Mouse (Mus musculus) retina, postnatal 7 days (tissue): ENCODE results near the gene Eomes.

Experiments
- DNase-seq: peaks from one replicate; pipeline ENCODE4 v3.0.0-alpha.2; 2012; ENCODE audit warnings: low read depth, low spot score

Eomes gene

DNA sequence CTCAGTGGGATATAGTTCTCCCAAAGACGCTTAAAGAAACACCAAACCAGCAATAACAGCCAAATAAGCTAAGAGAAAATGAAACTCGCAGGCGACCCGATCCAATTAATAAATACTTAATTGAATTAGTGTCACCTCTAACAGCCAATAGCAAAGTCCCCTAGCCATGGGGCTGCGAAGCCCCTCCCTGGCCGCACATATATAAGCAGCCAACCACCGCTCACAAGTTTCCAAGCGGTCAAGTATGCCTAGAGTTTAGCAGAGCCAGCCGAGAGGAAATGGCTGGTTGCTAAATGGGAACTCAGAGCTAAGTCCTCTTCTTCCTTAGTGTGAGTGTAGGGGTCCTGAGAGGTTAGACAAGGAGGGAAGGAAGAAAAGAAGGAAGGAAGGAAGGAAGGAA is at the start of gene Eomes:
TSS of gene Eomes (plus strand) at position 252 of the 400 bp plus-strand sequence.
- no peak for DNase-seq

DNA sequence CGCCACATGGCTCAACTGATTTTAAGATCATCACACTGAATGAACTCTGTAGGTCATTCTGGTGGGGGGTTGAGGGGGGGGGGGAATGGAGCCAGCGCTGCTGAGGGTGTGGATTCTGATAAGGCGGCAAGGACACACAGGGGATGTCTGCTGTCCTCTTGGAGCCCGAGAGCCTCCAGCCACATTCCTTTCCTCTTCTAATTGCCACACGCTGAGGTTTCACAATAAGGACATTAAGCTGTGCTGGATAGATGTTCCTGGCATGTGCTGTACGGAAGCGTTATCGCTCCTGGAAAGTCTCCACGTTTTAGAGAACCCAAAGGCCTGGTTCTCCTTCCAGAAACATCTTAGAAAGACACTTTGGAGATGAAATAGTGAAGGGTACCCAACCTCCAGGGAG is 33.2 kb upstream of the Eomes start:
- no peak for DNase-seq

DNA sequence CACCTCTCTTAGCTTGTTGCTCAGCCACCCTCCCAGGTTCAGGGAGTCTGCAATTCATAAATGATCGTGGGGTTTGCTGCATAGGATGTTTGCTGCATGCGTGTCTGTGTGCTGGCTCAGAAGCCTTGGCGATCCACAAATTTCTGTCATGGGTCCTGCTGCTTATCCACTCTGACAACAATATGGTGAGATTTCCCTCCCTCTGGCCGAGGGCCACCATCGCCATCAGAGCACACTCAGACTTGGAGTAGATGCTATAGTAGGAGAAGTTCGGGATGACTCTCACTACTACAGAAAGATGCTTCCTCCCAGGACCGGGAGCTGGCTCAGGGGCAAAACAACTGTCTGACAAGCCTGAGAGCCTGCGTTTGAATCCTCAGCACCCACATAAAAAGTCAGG is 28.7 kb upstream of the Eomes start:
- no peak for DNase-seq

DNA sequence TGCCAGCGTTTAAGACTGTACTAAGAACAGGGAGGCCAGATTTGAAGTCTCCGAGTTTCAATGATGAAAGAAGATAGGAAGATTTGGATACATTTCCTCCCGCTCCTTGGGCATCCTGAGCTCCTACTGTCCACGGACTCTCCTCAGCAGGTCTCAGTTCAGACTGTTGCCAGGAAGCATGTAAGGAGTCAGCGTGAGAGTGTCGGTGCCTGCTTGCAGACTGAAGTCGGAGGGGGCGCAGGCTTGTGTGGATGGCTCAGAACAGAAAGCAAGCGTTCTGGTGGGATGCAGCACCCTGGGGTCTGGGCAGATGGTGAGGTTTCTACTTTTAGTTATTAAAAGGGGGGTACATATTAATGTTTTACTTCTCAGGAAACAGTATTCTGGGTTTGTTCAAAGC is 24.6 kb upstream of the Eomes start:
- no peak for DNase-seq

DNA sequence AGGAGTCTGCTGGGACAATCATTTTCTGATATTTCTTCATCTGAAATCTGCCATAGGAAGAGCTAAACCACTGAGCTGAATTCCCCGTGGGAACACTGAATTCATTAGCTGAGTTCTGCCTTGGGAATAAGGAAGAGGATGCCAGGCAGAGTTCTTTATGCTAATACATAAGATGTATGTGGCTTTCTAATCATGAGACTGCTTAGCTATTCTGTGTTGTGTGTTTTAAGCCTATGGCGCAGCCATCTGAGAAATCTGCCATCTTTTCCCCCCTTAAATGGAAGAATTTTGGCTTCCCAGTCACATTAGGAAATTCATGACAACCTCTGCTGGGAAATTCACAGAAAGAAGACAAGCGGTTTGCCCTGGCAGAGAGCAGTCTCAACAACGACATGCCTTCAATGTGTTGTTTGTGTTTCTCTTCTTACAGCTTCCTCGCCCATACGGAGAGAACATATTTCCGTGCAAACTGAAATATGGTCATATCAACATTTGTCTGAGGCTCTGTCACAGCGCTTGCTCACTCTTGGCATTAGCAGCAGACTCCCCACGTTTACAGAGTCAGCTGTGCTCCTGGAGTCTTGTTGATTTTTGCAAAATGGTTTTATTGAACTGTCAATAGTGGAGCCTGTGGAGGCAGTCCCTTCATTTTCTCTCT is 22.7 kb upstream of the Eomes start:
- DNase-seq, result no peak

DNA sequence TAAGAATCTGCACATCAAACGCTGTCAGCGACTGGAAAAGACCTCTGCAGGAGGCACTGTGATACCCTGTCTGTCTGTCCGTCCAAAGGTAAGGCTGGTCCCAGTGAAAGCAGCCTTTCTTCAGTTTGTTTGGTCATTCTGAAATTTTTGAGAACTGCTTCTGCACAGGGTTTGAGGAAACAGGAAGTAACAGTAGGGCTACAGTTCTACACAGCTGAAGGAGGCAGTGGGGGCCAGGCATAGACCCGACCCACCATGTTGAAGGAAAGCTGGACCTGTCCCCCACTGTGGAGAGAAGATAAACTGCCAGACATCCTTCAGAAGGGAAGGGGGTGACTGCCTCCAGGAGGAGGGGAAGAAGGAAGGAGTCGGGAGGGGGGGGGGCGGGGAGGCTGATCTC is 21.6 kb upstream of the Eomes start:
- no peak for DNase-seq

DNA sequence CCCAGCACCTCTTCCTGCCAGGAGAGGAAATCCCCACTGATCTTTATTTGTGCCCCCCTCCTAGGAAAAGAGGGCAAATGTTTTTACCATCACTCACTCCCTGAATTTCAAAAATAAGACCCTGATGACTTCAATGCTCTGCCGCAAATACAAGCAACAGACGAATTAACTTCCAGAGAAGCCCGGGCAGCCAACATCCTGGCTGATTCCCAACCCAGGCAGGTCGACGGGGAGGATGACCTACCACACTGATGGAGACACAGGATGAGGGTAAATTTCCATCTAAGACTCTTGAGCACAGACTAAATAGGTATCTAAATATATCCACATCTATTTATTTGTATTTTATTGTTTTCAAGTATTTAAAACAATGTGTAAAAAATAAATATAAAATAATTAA is 20.0 kb upstream of the Eomes start:
- DNase-seq, result no peak

DNA sequence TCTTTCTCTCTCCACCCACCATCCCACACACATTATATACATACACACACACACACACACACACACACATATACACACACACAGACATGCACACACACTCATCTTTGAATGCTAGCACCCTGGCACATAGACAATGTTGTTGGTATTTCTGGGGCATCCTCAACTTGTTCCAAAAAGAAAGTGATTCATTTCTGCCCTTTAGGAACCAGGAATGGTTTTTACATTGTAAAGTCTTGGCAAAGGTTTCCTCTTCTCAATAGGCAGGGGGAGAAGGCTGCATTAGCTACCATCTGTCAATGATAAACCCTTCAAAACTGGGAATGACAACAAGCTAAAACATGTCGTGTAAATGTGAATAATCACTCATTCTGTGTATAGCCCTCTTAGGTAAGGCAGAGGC is 14.0 kb upstream of the Eomes start:
- no peak for DNase-seq

DNA sequence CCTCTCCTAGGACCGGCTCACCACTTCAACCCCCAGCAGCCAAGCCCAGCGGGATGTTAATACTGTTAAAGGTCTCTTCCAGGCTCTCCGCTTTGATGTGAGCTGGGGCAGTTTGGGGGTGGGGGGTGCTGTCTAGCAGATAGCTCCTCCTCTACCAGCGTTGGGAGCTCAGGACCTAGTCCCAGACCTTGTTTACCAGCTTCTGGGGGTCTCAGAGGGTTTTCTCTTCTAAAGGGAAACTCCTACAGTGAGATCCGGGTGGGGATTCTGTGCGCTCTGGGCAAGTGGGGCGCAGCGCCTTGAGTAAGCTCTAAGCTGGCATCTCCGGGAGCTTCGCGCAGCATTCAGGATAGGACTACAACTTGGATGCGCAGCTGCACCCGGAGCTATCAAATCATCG is 9.7 kb upstream of the Eomes start:
- no peak for DNase-seq

DNA sequence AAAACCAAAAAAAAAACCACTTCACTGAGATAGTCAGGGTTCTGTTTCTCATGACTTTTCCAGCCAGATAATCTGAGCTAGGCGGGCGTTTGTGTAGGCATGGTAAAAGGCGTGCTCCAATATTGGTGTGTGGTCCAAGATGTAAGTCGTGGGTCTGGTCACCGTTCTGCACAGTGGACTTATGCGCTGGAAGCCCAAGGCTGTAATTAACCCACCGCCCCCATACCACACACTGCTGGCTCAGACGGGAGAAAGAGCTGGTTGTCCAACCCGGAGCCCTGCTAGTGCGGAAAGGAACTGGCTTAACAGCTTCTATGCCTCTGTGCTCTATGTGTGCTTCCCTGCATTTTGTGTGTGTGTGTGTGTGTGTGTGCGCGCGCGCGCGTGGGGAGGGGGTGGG is 8.7 kb upstream of the Eomes start:
- no peak for DNase-seq

DNA sequence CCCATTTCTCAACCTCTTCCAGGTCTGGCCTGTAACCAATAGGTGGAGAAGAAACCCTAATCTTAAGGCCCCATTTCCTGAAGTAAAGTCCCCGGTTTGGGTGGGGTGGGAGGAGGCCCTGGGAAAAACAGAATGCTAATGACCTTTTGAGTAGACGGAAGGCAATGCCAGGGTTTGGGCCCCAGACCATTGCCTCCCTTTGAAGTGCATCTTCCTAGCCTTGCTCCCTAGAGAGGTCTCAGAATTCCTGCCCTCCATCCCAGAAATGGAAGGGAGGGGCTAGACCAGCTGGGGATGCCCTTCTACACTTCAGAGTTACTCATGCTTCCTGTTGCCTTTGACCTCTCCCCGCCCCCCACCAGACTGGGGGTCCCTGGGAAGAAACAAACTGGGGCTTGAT is 6.7 kb upstream of the Eomes start:
- DNase-seq, result no peak

DNA sequence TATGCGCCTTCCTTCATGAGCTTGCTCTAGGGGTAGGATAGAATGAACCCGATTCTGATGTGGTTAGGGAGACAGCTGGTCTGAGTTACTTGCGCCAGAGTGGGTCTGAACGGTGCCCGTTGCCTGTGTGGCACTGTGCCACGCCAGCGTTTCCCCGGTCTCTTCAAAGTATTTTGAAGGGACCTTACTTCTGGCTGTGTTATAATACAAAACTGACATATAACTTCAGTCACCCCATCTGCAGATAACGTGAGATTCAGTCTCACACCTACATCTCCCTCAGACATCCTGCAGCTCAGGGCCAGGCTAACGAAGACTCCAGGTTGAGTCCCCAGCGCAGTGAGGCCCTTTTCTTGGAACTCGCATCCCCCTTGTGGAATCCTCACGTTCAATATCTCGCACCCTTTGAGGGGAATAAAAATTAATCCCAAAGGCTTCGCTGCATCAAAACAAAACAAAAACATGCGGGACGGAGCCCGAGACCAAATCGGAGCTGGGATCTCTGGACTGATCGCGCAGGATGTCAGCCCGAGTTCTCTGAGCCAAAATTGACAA is 1.7 kb upstream of the Eomes start:
- DNase-seq, result no peak

DNA sequence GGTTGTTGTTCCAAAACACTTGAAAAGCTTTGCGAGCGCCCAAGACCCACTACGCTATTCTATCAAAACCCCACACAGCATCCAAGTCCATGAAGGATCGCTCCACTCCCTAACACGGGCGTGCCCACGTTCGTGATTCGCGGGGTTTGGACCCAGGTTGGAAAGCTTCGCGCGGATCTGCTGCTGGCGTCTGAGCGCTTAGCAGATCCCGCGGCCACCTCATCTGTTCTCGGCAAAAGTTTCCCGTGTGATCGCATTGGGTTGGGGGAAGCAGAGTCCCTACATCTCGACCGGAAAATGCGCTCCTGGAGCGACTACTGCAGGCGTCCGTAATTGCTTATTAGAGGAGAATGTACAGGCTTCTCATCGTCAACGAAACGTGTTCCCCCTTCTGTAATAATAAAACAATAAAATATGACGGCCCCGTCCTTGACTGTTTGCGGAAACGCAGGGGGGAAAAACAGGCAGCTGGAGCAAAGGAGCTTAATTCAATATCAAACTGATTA is 1.2 kb upstream of the Eomes start:
- DNase-seq, result no peak

DNA sequence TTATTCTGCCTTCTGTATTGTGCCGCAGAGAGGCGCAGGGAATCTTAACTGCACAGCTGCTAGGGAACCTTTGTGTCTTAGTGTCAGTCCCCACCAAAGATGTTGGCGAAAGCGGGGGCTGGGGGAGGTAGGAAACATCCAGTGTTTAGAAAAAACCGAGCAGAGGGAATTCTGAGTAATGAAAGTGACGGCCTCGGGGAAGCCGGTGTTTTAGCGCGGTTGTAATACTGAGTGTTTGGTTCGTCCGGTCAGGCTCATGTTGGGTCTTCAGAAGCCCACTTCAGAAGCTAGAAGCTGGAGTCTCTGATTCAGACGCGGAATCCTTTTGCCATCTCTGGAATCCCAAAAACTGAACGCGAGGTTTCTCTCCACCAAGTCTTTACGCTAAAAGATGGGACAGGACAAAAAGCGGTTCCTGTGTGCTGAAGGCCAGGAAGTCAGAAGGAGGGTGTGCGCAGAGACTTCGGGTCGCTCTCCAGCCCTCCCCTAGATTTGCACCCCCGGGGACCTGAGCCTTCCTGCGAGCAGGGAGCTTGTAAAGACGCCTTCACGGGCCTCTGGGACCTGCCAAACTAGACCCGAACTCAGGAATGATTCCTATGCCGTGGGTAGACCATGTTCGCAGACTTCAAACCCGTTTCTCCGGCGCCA is 606 bp upstream of the Eomes start:
- DNase-seq, result no peak

DNA sequence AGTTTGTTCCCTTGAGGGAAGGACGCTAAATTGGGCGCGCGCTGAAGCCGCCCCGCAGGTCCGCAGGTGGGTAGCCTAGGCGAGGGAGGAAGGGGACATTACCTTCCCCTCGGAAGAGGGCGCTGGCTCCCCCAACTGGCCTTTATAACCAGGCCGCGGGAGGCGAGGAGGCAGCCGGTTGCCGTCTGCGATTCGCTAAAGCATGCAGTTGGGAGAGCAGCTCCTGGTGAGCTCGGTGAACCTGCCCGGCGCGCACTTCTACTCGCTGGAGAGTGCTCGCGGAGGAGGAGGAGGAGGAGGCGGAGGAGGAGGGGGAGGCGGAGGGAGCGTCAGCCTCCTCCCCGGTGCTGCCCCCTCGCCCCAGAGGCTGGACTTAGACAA is 436 bp downstream of the Eomes start:
- no peak for DNase-seq

DNA sequence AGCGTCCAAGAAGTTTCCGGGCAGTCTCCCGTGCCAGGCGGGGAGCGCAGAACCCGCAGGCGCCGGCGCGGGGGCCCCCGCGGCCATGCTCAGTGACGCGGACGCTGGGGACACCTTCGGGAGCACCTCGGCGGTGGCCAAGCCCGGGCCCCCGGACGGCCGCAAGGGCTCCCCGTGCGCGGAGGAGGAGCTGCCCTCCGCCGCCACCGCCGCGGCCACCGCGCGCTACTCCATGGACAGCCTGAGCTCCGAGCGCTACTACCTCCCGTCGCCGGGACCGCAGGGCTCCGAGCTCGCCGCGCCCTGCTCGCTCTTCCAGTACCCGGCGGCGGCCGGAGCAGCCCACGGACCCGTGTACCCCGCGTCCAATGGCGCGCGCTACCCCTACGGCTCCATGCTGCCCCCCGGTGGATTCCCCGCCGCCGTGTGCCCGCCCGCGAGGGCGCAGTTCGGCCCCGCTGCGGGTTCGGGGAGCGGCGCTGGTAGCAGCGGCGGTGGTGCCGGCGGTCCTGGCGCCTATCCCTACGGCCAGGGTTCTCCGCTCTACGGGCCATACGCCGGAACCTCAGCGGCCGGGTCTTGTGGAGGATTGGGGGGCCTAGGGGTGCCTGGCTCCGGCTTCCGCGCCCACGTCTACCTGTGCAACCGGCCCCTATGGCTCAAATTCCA is 961 bp downstream of the Eomes start:
- DNase-seq, result no peak

DNA sequence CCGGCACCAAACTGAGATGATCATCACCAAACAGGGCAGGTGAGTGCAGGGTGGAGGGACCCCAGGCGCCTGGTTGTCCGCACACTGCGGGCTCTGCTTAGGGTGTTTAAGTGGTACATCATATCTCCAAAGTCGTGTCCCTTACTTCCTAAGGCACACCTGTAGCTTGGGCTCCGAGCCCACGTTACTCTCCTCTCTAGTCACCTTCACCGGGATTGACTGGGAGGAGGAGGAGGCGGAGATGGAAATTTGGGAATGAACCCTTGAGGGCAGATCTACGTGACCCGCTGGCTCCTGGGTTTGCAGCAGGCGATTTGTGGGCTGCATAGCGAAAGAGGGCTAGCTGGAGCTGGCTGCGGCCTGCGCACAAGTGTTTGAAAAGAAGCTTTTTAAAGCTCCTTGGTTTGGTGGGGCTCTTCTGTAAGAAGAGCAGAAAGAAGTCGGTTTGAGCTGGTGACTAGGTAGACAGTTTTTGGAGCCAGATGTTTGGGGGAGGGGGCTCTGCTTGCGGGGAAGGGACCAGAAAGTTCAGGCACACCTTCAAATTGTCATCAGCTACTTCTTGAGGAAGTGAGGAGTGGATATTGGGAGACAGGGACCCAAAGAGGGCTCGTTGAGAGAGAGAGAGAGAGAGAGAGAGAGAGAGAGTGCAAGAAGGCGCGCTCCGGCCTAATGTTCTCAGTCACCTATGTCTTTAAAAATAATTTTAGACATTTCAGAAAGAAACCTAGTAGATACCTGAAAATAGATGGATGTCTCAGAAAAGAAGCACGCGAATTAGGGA is 1.7 kb downstream of the Eomes start:
- DNase-seq, result no peak

DNA sequence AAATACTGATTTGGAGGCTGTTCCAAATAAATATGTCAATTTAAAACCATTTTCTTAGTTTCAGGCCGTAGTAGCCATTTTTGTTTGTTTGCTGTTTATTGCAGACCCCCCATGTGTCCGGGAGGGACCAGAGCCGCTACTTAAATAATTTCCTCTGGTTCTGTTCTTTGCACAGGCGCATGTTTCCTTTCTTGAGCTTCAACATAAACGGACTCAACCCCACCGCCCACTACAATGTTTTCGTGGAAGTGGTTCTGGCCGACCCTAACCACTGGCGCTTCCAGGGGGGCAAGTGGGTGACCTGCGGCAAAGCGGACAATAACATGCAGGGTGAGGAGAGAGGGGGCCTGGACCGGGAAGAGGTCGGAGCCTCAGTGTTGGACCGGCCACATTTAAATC is 2.3 kb downstream of the Eomes start:
- DNase-seq, result no peak

DNA sequence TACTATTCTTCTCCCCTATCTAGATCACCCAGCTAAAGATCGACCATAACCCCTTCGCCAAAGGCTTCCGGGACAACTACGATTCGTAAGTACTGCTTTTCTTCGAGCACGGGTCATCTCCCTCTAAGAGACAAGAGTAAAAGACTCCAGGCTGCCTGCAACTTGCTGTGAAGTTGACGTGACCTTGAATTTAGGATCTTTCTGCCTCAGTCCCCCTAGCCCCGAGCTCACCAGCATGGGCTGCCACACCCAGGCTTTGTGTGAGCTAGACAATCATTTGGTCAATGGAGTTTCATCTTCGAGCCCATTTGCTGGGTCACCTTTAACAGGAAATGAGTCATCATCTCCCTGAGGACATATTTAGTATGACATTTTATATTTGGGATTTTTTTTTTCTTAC is 4.2 kb downstream of the Eomes start:
- no peak for DNase-seq

DNA sequence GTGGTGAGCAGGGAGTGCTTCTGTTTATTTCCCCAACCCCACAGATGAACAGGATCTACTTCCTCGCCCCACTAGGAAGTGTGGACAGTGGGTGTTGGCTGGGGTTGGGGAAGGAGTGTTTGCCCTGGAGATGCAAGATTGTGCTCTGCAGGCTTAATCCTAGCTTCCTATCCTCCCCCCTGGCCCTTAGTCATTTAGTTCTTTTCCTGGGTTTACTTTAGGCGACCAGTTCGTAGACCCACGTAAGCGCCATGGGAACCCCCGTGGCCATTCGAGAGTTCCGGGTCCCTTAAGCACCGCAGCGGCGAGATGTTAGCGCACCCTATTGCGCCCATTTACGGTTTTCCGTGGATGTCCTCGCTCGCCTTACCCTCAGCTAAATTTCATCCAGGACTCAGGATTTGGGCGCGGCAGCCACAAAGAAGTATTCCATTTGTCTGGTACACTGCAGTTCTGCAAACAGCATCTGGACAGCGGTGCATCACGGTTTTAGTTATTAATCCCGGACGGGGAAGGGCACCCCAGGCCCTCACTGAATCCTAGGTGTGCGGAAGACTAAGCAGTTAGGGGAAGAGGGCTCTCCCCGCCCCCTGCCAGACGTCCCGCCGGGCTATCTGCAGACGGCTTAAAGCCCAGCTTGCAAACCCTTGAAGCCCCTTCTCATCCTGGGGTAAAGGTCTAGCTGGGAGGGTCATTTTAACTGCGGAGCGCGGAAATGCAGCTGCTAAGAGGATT is 8.5 kb downstream of the Eomes start:
- DNase-seq, result no peak

DNA sequence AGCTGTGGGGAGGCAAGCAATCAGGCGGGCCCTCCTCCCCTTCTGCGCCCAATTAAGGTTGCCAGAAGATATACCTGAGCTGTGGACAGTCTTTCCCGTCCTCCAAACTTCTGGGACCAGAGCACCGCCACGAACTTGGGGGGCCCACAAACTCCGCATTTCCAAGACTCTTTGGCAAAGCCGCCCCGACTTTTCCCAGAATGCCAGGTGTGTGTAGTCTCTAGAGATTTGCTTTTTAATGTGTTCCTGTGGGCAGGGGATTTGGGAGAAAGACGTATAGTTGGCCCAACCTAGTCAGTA is 9.0 kb downstream of the Eomes start:
- DNase-seq, result no peak

DNA sequence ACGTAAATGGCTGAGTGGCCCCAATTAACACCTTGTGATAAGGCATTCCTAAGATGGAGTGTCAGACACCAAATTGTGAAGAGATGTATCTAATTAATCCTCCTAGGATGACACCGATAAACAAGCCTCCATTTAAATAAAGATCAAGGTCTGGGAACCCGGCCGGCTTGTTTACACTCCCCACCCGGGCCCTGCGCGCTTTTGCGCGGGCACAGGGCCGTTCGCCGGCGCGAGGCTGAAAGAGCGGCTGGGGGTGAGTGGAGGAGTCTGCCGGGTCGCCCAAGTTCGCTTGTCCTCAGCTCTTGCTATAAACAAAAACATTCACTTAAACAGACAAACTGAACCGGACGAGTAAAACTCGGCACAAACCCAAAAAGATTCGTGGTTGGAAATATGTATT is 9.6 kb downstream of the Eomes start:
- no peak for DNase-seq
